Mouse (Mus musculus): ENCODE measurements around the gene Alpl. TPM values are rescaled to one million over a fixed set of nuclear protein-coding genes. Genes with fewer than 3 reads are reported as not detected.
A peak's percentile ranks its signal among the peaks of the same experiment; 100 is the strongest.

Gene Alpl
- total RNA-seq, 2 experiments from 2014 or later = 6.0 to 8.1 TPM

DNA sequence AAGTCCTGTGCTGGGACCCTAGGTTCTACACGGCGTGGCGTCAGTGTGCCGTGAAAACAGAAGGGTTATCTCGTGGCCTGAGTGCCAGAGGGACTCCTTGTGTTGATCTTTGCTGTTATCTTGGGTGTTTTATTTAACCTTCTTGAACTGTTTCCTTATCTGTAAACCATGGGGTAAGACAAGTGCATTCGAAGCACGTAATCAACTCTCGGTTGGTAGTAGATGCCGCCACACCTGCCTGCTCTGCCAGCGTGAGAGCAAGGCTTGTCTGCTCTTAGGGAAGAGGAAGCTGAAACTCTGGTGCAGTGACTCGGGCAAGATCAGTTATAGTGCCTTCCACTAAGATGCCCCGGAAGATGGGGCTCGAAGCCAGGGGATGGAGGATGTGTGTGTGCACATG is 83.2 kb downstream of the Alpl start:
- no peak for DNase-seq

DNA sequence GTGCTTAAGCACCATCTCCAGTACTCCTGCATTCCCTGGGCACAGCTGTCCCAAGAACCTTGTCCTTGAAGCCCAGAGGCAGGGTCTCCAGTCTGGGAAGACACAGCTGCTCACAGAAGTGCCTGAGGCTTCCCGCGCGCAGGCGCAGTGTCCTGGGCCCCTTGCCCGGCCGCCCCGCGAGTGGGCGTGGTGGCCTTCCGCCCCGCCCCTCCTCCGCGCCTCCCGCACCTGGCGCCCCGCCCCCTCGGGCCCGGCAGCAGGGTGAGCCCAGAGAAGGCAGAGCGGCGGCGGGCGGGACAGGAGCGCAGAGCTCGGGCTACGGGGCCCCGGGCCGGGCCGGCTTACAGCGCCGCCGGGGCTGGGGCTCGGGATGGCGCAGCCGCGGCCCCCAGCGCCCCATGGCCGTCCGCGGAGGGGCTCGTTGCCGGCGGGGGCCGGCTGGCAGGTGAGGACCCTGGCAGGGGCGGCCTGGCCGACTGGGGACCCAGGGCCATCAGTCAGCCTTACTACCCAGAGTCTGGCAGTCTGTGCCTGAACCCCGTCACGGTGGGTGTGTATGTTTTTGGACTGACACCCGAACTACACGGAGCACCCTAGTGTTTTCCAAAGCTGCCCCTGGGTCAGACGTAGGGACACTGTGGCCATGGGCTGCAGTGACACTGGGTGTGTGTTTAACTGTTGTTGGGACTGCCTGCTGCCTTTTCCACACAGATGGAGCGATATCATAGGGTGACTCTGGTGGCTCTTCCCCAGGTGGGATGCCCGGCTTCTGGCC is 88.8 kb downstream of the Alpl start:
- peak; percentile 62 to 73 for DNase-seq

DNA sequence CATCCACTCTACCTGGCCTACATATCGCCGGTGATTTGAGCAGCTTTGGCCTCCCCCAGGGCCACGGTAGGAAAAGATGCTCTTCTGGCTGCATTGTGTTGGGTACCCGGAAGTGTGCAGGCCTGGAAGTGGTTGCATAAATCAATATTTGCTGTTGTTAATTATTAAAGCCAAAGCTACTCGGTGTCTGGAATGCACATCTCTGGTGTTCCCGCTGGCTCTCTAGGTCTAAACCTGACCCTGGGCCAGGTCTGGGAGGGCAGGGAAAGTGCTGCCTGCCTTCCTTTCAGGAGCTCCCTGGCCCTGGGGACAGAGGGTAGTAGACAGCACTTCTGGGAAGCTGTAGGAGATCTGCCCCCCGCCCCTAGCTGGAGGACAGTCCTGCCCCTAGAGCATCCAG is 89.7 kb downstream of the Alpl start:
- no peak for DNase-seq

DNA sequence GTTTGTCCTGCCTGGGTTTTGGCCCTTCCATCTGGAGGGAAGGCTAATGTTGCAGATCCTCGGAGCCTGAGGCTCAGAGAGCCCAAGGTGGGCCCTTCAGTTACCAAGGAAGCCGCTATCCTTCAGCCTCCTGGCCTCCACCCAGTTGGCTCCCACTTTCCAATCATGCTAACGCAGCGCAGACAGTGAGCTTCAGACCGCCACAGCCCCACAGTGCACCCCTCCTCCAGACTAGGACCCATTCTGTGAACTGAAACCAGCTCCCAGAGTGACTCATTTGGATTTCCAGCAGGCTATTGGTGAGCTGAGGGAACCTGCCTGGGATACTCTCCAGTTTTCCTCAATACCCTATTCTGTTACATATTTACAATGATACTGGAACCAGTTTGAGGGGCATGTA is 90.8 kb downstream of the Alpl start:
- DNase-seq = no peak

DNA sequence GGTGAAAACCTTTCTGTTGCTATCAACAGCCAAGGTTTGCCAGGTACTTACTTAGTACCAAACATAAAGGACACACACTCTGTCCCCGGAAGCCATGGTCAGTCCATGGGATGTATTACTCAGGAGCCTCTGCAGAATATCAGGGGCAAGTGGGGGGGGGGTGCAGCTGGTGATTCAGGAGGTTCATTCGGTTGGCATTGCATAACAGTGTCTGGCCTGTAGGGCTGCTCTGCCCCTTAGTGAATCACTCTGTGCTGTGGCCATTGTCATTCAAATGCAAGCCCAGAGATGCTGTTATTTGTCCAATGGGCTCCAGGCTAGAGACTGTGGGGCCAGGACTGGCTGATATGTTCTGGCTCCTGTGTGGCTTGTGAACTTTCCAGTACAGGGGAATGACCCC is 91.6 kb downstream of the Alpl start:
- DNase-seq = no peak

DNA sequence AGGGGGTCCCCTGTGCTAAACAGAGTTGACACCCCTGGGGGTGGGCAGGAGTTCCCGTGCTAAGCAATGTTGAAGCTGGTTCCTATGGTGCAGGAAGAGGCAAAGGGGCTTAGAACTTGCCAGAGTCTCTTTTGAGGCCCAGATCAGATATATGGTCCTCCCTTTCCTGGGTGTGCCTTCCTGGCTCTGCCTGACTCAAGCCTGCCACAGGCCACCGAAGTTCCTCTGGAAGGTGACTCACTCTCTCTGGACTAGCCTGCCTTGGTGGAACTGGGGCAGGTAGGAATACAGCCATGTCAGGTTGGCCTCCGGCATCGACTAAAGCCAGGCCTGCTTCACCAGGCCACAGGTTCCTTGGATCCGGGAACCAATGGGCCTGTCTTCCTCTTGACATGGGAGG is 93.1 kb downstream of the Alpl start:
- DNase-seq = no peak

DNA sequence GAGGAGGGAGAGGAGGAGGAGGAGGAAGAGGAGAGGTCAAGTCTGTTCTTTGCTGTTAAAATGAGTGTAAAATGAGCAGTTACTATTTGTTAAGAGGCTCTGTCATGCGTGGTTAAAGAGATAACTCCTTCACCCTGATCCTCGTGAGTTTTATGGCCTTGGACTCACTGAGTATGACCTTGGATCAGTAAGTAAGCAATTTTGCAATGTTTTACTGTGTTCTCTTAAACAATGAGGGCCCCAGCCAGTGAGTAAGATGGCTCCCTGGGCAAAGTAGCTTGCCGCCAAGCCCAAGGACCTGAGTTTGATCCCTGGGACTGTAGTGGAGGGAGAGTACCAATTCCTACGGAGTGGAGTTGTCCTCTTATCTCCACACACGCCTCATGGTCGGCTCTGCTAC is 95.2 kb downstream of the Alpl start:
- DNase-seq = no peak

DNA sequence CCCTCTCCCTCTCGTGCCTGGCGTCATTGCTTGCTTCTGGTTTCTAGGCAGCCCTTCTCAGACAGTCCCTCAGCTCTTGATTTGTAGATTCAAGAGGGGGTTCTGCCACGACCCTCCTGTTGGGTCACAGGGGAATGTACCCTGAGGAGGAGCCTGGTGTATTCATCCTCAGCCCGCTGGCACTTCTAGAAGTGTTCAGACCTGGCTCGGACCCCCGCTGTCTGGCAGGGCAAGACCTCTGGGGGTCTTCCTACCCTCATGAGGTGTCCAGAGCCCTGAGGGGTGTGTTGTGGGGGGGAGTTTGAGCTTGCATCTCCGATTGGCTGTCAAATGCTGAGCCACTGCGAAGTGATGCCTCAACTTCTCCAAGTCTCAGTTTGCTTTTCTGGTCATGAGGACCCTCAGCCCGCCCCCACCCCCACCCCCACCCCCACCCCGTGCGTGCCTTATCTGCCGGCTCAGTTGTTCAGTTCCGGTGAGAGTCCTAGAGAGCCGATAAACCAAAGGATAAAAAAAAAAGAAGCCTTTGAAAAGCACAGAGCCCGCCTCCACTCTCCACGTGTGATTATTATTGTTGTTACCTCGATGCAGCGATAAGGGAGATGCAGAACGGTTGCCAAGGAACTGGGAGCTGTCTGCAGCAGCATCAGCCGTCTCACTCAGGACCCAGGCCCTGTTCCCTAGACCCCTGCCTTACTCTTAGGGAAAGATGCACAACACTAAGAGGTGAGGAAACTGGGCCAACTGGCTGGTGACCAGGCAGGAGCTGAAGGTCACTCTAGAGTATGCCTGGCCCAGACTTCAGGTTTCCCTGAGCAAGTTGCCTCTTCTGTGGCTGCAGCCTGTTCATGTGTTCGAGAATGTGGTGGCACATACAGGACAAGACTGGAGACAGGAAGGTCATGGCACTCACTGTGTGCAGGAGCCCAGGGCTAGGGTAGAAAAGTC is 96.6 kb downstream of the Alpl start:
- no peak for DNase-seq

DNA sequence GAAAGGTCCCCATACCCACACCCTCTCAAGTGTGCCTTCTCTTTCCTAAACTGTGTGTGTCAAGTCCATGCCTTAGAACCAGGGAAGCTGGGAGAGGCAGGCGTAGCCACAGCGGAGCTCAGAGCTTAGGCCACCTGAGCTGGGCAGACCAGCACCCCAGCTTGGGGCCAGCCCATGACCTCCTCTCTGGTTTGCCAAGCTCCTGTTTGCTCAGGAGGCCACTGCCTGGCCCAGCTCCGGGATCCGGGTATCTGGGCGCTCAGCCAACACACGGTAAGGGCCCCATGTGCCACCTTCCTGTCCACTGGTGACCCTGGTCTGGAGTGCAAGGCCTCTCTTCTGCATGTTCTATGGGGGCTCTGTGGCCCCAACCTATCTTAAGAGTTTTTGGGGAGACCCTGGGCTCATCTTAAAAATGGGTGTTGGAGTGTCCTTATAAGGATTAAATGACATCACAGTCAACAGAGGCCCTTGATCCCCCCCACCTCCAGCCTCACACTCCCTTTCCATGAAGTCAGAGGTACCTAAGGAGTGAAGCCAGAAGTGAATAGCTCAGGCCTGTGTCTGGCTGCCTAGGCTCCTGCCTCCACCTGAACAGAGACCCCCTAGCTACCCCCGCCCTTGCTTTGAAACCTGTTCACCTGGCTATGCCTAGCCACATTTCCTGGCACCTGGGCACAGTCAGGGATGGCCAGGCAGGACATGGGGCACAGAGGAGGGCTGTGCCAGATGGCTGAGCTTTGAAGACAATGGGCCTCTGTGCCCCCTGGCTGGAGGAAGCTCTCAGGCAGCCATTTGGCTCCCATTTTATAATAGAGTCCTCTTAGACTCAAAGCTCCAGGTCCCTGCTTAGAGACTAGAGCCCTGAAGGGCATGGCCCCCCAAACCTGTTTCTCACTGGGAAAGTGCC is 97.9 kb downstream of the Alpl start:
- DNase-seq = no peak

DNA sequence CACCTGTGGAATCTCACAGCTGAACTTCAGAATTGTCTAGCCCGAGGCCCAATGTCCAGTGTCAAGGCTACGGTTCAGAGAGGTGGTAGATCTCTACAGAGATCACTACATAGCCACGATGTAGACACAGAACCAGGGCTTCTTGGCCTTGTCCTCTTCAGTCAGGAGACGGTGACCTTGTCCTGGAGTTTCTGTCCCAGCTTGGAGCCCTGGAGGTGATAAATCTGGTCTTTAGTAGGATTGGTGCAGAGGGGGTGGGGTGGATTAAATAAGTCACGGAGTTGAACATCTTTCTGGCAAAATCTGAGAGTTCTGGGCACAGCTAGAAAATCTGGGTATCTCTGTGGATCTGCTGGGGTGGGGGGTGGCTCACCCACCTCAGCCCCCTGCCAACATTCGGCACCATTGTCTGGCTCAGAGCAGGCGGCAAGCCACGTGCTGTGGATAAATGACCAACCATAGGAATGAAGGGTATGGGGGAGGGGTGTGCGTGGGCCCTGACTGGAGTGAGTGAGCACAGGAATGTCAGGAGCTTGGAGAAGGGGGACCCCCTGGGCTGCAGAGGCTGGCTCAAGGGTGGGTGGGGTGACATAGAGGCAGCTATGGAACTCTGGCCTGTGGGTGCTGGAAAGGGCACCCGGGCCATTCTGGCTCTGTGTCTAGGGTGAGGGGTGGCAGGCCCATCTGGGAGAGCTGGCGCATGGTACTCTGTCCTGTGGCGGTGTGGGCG is 98.9 kb downstream of the Alpl start:
- DNase-seq = no peak

DNA sequence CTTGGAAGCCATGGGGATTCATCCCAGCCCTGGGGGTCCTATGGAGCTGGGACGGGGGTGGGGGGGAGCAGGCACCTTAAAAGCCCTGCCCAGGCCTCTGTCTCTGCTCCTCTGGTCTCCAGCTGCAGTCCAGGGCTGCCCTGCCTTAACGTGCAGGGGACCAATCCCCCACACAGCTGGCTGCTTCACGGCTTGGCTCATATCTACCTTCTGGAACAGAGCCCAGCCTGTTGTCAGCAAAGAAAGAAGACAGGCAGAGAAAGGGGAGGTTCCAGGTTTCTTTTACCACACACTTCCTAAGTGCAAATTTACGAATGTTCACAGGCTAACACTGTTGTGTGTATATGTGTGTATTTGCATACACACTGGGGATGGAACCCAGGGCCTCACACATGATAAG is 100.3 kb downstream of the Alpl start:
- no peak for DNase-seq

DNA sequence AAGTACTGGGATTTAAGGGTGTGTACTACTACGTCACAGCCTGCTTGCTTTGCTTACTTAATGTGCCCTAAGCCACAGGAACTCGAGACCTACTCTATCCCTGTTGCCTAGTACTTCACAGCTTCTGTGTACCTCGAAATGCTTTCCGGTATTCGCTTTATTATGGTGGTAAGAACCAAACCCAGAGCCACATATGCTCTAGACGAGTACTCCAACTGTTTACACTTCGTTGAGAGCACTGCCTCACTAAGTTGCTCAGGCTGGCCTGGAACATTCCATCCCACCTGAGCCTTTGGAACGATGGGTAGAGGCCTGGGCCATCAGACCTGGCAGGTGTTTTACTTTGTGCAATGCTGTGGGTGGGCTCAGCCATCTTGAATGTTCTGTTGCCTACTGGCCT is 100.9 kb downstream of the Alpl start:
- no peak for DNase-seq

DNA sequence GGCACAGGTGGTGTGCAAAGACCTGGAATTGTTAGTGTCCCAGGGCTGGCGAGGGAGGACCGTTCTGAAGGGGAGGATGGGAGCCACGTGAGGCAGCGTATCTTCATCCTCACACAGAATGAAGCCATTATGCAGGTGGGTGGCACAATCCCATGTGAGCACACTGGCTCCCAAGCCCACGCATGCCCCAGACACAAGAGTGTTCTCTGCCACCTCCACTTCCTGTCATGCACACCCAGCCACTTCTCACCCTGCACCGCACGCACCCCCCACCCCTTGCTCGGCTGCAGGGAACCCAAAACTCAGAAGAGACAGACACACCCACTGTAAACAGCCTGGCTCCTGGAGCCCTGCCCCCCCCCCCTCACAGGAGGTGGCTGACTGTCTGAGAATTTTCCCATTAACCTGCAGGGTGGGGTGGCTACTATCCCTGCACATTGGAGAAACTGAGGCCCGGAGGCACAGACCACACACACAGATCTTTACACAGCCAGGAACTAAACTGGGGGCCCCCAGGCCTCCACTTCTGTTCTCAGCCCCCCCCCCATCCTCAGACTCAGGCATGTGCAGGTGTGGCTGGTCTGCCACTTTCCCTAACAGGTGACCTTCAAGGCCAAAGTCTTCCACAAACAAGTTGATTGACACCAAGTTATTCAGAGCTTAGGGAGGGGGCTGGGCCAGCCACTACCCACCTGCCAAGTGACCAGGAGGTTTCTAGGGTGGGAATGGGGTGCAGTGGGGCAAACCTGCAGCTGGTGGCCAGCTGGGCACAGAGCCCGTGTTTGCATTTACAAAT is 103.9 kb downstream of the Alpl start:
- no peak for DNase-seq

Other genes with a start within 250 kb of the Alpl start
- not detected for gene Ldlrad2, start 221.8 kb downstream of the Alpl start, total RNA-seq (2021)
- 100 to 1,000 TPM; 128 to 141 TPM for gene Usp48, start 202.6 kb downstream of the Alpl start, total RNA-seq (2021)
- gene Rap1gap, start 131.7 kb downstream of the Alpl start, total RNA-seq (2021) = 100 to 1,000 TPM; 273 to 281 TPM
- 10 to 100 TPM; 54.4 to 57.3 TPM for gene Ece1, start 65.9 kb upstream of the Alpl start, total RNA-seq (2021)
- gene Eif4g3, start 196.6 kb upstream of the Alpl start, total RNA-seq (2021) = 100 to 1,000 TPM; 142 to 157 TPM